ENCODE assay signal across 8 mouse cellular contexts in genomic region chr1:36279202-36279601, GRCm38 (mm10). TPM values are rescaled to one million over a fixed set of nuclear protein-coding genes. Genes with fewer than 3 reads are reported as not detected.
A peak's percentile ranks its signal among the peaks of the same experiment; 100 is the strongest.
DNase-seq lines count a peak whose midpoint lies in the region; ATAC-seq lines count a peak whose summit lies in the region.

No protein-coding gene starts in this region.

- no peaks in the 10 kb centered on the region for H3K27me3 ChIP-seq in forebrain, embryonic 11.5 days (ENCODE audit: control insufficient read depth, insufficient read depth, low read length)
- no peaks in the 10 kb centered on the region for H3K27me3 ChIP-seq in forebrain, embryonic 15.5 days

- H3K4me1 ChIP-seq in forebrain, embryonic 11.5 days (replicated peaks; ENCODE audit: control insufficient read depth, insufficient read depth, low read length), result no peaks in the 10 kb centered on the region
- no peaks in the 10 kb centered on the region for H3K4me1 ChIP-seq in forebrain, embryonic 15.5 days

- DNase-seq in forebrain, embryonic 11.5 days (ENCODE audit: low spot score), result peak; percentile 88
- DNase-seq in adrenal gland, postnatal 25 days, result peak; percentile 86
- peak; percentile 75 for DNase-seq in embryo, embryonic 9.5 days (ENCODE audit: extremely low spot score)
- peak; percentile 87 to 91 for DNase-seq in heart, postnatal 14 days
- peak; percentile 87 for DNase-seq in layer of hippocampus, postnatal 10 days (ENCODE audit: low spot score in 2 of 2)
- peak; percentile 77 to 95 for DNase-seq in spleen, adult 18-20 months

- H3K4me2 ChIP-seq in forebrain, embryonic 11.5 days (ENCODE audit: low read depth, low read length, severe bottlenecking), result no peak overlapping the region
- no peak overlapping the region for H3K4me2 ChIP-seq in forebrain, embryonic 15.5 days (replicated peaks)

- H3K27ac ChIP-seq in forebrain, embryonic 11.5 days (ENCODE audit: low read depth, low read length), result no peak overlapping the region
- H3K27ac ChIP-seq in forebrain, embryonic 15.5 days (replicated peaks), result no peak overlapping the region

- H3K9me3 ChIP-seq in forebrain, embryonic 11.5 days (ENCODE audit: control insufficient read depth, low read length), result no peaks in the 10 kb centered on the region
- H3K9me3 ChIP-seq in forebrain, embryonic 15.5 days, result no peaks in the 10 kb centered on the region

- H3K4me3 ChIP-seq in forebrain, embryonic 11.5 days (ENCODE audit: low read depth, low read length), result no peak overlapping the region
- H3K4me3 ChIP-seq in forebrain, embryonic 15.5 days, result no peak overlapping the region

- no peaks in the 10 kb centered on the region for H3K36me3 ChIP-seq in forebrain, embryonic 11.5 days (ENCODE audit: control insufficient read depth, insufficient read depth, low read length)
- H3K36me3 ChIP-seq in forebrain, embryonic 15.5 days, result no peaks in the 10 kb centered on the region

- intact Hi-C loops in heart, postnatal 14 days (cut with DNase I), result loop anchor here (5.0 kb wide), 2 partner anchors 57 to 137 kb away; no protein-coding TSS in a partner anchor

- H3K9ac ChIP-seq in forebrain, embryonic 11.5 days (ENCODE audit: low read length), result no peak overlapping the region
- H3K9ac ChIP-seq in forebrain, embryonic 15.5 days (replicated peaks), result no peak overlapping the region

- no peak for ATAC-seq in forebrain, embryonic 11.5 days (replicated peaks; ENCODE audit: low FRiP score)
- no peak for ATAC-seq in forebrain, embryonic 15.5 days (replicated peaks)
- ATAC-seq in megakaryocyte, adult 5-6 weeks (ENCODE audit: poor library complexity, severe bottlenecking), result peak; percentile 78

- 26% methylated on average over 3 of the region's 3 CpGs for WGBS in forebrain, embryonic 11.5 days
- WGBS in forebrain, embryonic 15.5 days, result 20% methylated on average over 3 of the region's 3 CpGs

RNA-seq across cellular contexts. Expression of gene Neurl3, which starts 4.7 kb away (rescaled TPM):
- 0.16 and 0.47 TPM in 2 replicates for polyA plus RNA-seq in forebrain, embryonic 11.5 days (2014; fragmentation: Nextera tagmentation; extraction: Ambion mirVana)
- 0.53 and 0.59 TPM in 2 replicates for polyA plus RNA-seq in forebrain, embryonic 15.5 days (2015; fragmentation: Nextera tagmentation; extraction: Ambion mirVana)
- total RNA-seq in adrenal gland, postnatal 25 days (2021), result 4.3 and 4.6 TPM in 2 replicates
- total RNA-seq in heart, postnatal 14 days (2021), result 1 to 10 TPM; 2.6 to 2.9 TPM
- under 1 TPM; 0.54 to 0.62 TPM for total RNA-seq in layer of hippocampus, postnatal 10 days (2021)
- total RNA-seq in megakaryocyte, adult 5-6 weeks (2015), result 54.2 and 57.5 TPM in 2 replicates
- 66.0 and 68.3 TPM in 2 replicates for total RNA-seq in megakaryocyte, adult 5-6 weeks (2017)

RNA-seq across cellular contexts. Expression of gene Arid5a, which starts 28.3 kb away (rescaled TPM):
- 2.5 and 3.3 TPM in 2 replicates for polyA plus RNA-seq in forebrain, embryonic 11.5 days (2014; fragmentation: Nextera tagmentation; extraction: Ambion mirVana)
- 3.2 and 3.6 TPM in 2 replicates for polyA plus RNA-seq in forebrain, embryonic 15.5 days (2015; fragmentation: Nextera tagmentation; extraction: Ambion mirVana)
- total RNA-seq in adrenal gland, postnatal 25 days (2021), result 2.7 and 3.5 TPM in 2 replicates
- 10 to 100 TPM in 1 of 2 experiments, 1 to 10 TPM in 1; 9.1 to 11.4 TPM for total RNA-seq in heart, postnatal 14 days (2021)
- 10 to 100 TPM; 13.7 to 14.8 TPM for total RNA-seq in layer of hippocampus, postnatal 10 days (2021)
- 14.1 and 14.6 TPM in 2 replicates for total RNA-seq in megakaryocyte, adult 5-6 weeks (2015)
- total RNA-seq in megakaryocyte, adult 5-6 weeks (2017), result 27.0 and 31.9 TPM in 2 replicates

RNA-seq across cellular contexts. Expression of gene Uggt1, which starts 34.7 kb away (rescaled TPM):
- 72.8 and 79.8 TPM in 2 replicates for polyA plus RNA-seq in forebrain, embryonic 11.5 days (2014; fragmentation: Nextera tagmentation; extraction: Ambion mirVana)
- polyA plus RNA-seq in forebrain, embryonic 15.5 days (2015; fragmentation: Nextera tagmentation; extraction: Ambion mirVana), result 54.7 and 55.4 TPM in 2 replicates
- total RNA-seq in adrenal gland, postnatal 25 days (2021), result 47.5 and 53.2 TPM in 2 replicates
- 10 to 100 TPM; 26.5 to 30.9 TPM for total RNA-seq in heart, postnatal 14 days (2021)
- total RNA-seq in layer of hippocampus, postnatal 10 days (2021), result 10 to 100 TPM; 42.3 to 46.1 TPM
- total RNA-seq in megakaryocyte, adult 5-6 weeks (2015), result 77.5 and 77.7 TPM in 2 replicates
- 120 and 125 TPM in 2 replicates for total RNA-seq in megakaryocyte, adult 5-6 weeks (2017)
